Mouse (Mus musculus): ENCODE data around the gene Il13. TPM values are rescaled to one million over a fixed set of nuclear protein-coding genes. Genes with fewer than 3 reads are reported as not detected.
A peak's percentile ranks its signal among the peaks of the same experiment; 100 is the strongest.

The Il13 gene
- total RNA-seq (2017): not detected in 2 replicates

DNA sequence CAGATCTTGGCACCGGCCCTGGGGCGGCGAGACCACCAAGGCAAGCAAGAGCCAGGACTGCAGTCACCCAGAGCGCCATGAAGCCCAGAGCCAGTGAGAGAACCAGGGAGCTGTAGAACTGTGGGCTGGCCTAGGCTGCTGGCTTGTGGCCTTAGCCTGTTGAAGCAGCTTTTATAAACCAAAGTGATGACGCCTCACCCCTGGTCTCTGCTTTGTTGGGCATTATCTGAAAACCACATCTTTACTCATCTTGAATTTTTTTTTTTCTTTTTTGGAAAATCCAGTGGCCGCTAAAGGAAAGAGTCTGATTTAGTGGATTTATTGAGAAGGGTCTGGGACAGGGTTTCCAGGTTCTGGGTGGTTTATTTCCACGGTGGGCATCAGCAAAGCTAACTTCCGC is at the start of gene Il13:
Gene Il13 (minus strand): TSS at position 147 of the 400 bp plus-strand sequence.
- ATAC-seq (replicated peaks in 1 of 2; ENCODE audit: insufficient read depth in 1 of 2, low FRiP score in 2 of 2, low TSS enrichment in 1 of 2, low read depth in 1 of 2, poor library complexity in 2 of 2, severe bottlenecking in 2 of 2): no peak

DNA sequence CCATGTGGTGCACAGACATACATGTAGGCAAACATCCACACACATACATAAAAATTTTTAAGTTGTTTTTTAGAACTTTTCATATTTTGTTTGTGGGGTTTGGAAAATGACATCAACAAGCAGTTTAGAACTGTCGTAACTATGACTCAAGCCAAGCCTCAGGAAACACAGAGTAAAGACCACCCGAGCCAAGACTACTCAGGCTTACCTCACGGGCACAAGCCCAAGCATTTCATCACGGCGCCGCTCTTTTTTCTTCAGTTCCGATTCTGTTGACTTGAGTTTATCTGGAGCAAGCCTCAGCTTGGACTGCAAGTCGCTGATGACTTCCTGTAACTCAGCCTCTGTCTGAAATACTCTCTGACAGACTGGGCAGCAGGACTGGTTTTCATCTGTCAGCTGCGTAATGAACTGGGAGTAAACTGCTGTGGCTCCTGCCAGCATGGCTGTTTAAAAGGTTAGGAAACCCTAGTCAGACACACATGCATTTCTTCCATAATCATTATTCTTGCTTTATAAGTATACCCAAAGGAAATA is 48.6 kb upstream of the Il13 start:
- no peak for ATAC-seq (replicated peaks in 1 of 2; ENCODE audit: insufficient read depth in 1 of 2, low FRiP score in 2 of 2, low TSS enrichment in 1 of 2, low read depth in 1 of 2, poor library complexity in 2 of 2, severe bottlenecking in 2 of 2)

DNA sequence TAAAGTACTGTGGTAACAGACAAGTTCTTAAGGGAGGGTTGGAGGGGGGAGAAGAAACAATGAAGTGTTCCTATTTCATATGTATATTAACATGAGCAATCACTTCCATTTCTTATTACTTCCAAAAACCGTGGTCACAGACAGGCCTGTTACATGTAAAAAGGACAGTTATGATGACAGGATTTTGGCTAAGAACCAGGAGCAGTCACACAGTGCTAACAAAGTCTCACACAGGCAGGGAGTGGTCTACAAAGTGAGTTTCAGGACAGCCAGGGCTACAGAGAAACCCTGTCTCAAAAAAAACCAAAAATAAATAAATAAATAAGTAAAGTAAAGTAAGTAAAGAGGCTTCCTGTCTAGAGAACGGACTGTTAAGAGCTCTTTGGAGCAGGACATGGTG is 47.7 kb upstream of the Il13 start:
- ATAC-seq (replicated peaks in 1 of 2; ENCODE audit: insufficient read depth in 1 of 2, low FRiP score in 2 of 2, low TSS enrichment in 1 of 2, low read depth in 1 of 2, poor library complexity in 2 of 2, severe bottlenecking in 2 of 2): no peak

DNA sequence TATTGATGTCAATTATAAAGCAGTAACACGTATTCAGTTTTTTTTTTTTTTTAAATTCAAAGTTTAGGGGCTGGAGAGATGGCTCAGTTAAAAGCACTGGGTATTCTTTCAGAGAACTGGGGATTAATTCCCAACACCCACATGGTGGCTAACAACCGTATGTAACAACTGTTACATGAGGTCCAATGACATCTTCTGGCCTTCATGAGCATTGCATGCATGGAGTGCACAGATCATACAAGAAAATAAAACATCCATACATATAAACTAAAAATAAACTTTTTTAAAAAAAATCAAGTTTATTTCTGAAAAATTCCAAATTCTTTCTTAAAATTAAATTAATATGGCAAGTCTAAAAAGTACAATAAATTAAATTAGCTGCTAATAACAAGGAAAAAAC is 47.2 kb upstream of the Il13 start:
- no peak for ATAC-seq (replicated peaks in 1 of 2; ENCODE audit: insufficient read depth in 1 of 2, low FRiP score in 2 of 2, low TSS enrichment in 1 of 2, low read depth in 1 of 2, poor library complexity in 2 of 2, severe bottlenecking in 2 of 2)

DNA sequence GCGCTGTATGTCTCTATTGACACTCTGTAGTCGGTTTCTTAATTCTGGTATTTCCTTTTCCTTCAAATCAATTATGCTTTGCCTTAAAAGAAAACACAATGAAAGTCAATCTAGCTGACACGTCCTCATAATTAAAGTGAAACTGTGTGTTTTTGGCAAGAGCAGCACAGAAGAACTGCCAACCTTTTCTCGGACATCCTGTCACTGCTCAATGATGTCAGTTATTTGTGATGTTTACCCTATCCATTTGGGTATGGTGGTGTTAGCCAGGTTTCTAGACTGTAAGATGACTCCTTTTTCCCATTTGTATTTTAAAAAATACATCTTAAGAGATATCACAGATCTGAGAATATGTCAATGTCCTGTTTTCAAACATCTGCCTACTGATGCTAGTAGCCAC is 45.6 kb upstream of the Il13 start:
- ATAC-seq (replicated peaks in 1 of 2; ENCODE audit: insufficient read depth in 1 of 2, low FRiP score in 2 of 2, low TSS enrichment in 1 of 2, low read depth in 1 of 2, poor library complexity in 2 of 2, severe bottlenecking in 2 of 2): no peak

DNA sequence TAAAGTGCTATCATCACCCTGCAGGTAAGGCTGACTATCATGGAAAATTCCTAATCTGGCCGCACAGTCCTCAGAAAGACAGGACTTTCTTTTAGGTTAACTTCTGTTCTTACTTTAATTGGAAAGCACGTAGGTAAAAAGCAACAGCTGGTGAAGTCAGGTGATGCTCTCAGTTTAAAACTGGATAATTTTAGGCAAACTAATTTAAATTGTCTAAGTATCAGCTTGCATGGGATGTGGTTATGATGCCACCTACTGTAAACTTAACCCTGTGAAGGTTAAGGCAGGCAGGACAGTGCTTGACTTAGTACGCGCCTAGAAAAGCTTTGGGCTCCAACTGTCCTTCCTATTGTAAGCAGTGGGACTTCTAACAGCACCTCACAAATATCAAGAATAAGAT is 36.9 kb upstream of the Il13 start:
- no peak for ATAC-seq (replicated peaks in 1 of 2; ENCODE audit: insufficient read depth in 1 of 2, low FRiP score in 2 of 2, low TSS enrichment in 1 of 2, low read depth in 1 of 2, poor library complexity in 2 of 2, severe bottlenecking in 2 of 2)

DNA sequence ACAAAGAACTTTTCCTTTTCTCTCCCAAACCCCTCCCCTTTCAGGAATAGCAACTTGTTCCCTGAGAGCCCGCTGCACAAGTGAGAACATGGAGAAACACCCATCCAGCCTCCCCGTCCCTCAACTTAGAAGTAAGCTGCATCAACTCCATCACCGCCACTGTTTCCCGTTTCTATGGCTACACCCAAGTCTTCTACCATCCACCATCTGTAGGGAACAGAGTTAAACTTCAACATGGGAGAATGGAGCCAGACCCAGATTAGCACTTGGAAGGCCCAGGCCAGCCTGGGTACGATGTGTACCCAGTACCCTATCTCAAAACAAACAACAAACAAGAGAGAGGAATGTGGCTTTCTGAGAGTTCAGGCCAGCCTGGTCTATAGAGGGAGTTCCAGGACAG is 29.6 kb upstream of the Il13 start:
- no peak for ATAC-seq (replicated peaks in 1 of 2; ENCODE audit: insufficient read depth in 1 of 2, low FRiP score in 2 of 2, low TSS enrichment in 1 of 2, low read depth in 1 of 2, poor library complexity in 2 of 2, severe bottlenecking in 2 of 2)

DNA sequence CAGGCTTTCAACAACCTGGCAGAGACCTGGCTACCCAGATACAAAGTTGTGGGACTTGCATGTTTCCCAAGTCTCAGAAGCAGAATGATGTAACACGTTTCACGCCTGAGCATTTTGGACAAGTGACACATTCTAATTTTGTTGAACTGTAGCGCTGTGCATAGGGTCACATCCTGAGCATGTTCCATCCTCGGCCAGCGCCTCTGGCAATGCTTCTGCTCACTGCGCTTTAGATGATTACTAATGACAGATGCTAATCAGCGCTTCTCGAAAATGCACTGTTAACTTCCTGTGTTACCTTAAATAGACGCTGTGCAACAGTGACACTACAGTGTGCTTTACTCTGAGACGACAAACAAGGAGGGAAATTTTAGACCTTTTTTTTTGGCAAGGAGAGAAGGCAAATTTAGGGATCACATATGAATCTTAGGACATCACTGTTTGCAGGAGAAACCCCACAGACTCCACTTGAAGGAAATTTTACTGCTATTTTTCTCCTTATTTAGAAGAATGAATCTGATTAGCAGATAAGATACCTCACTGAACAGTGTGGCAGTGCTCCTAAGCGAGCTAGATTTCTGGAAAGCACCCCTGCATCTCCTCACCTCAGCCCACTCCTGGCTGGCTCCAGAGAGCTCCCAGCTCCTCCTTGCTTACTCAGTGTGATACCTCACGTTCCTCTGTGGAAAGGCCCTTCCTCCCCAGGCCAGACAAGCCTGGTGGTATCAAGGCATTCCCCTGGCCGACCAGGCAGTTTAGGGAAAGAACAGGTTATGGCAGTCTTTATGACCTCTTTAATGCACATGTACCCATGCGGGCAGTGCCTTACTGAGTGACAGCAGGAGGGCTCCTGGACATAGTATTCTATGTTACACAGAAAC is 28.5 kb upstream of the Il13 start:
- ATAC-seq (replicated peaks in 1 of 2; ENCODE audit: insufficient read depth in 1 of 2, low FRiP score in 2 of 2, low TSS enrichment in 1 of 2, low read depth in 1 of 2, poor library complexity in 2 of 2, severe bottlenecking in 2 of 2): no peak; a peak in 1 of 4 replicates

DNA sequence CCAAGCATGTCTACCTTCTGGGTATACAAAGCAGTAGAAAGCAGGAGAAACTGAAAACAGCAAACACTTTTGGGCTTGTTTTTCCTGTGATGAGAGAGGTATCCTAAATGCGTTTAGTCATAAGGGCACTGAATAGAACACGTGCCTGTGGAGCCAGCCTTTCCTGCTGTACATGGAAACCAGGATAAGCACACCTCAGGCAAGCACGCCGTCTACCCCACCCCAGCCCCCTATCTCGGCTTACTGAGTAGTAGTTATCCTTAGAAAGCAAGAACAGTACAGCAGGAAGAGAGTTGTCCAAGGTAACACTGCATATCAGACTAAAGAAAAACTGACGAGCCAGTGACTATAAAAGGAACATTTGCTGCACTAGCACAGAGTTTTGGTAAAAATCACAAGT is 23.3 kb upstream of the Il13 start:
- no peak for ATAC-seq (replicated peaks in 1 of 2; ENCODE audit: insufficient read depth in 1 of 2, low FRiP score in 2 of 2, low TSS enrichment in 1 of 2, low read depth in 1 of 2, poor library complexity in 2 of 2, severe bottlenecking in 2 of 2)

DNA sequence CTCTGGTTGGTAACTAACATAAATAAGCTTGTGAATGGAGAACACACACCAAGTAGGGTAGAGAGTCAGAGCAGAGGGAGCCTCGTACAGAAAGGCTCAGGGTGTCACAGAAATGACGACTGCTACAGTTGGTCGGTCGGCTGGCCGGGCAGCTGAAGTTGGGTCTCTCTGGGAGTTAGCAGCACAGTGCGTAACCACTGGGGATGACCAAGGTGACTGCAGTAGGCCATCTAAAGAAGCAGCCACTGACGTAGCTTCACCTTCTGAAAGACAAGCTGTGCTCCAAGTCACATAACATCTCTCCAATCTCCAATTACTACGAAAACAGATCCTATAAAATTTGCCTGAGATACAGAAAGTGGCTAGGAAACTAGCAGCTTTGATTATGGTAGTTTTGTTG is 22.9 kb upstream of the Il13 start:
- no peak for ATAC-seq (replicated peaks in 1 of 2; ENCODE audit: insufficient read depth in 1 of 2, low FRiP score in 2 of 2, low TSS enrichment in 1 of 2, low read depth in 1 of 2, poor library complexity in 2 of 2, severe bottlenecking in 2 of 2)

DNA sequence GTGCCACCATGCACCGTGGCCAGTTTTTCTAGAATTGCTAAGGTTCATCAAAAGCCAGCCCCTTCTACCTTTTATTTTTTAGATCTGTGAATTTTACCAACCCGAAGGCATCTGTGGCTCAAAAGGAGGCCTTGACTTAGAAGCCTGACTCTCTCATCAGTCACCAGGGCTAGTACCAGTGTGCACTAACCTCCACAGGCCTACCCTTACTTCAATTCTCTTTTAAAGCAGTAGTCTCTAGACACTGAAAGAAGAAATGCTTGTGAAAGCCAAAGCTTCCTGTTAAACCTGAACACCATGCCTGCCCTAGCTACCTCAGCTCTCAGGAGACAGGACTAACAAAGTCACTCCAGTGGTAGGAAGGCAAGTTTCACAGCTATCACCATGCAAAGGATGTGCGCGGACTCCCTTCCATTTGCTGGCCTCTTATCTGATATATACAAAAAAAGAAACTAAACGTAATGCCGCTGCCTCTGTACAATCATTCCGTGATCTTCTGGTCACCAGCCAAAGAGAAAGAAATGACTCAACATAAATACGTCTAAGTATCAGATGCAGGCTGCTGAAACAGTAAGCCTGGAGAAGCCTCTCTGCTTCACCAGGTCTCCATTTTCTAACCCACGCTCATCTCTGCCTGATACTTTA is 22.2 kb upstream of the Il13 start:
- ATAC-seq (replicated peaks in 1 of 2; ENCODE audit: insufficient read depth in 1 of 2, low FRiP score in 2 of 2, low TSS enrichment in 1 of 2, low read depth in 1 of 2, poor library complexity in 2 of 2, severe bottlenecking in 2 of 2): peak; percentile 40 to 54; a peak in 2 of 4 replicates

DNA sequence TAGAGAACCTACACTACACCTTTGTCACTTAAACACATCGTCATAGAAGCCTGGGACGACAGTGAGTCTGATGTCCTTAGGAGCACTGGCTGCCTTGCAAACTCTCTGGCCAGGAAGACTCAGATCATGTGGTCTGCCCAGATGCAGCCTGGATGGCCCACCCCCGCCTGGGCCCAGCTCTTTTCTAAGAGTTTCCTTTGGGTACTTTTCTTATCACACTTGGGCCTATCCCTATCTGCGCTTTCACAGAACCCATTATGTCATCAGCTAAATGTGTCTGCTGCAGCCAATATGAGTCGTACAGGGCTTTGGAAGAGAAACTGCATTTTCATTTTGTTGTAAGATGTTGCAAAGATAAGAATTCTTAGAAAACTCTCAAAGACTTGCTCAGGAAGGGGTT is 20.5 kb upstream of the Il13 start:
- ATAC-seq (replicated peaks in 1 of 2; ENCODE audit: insufficient read depth in 1 of 2, low FRiP score in 2 of 2, low TSS enrichment in 1 of 2, low read depth in 1 of 2, poor library complexity in 2 of 2, severe bottlenecking in 2 of 2): peak; percentile 53 to 71

DNA sequence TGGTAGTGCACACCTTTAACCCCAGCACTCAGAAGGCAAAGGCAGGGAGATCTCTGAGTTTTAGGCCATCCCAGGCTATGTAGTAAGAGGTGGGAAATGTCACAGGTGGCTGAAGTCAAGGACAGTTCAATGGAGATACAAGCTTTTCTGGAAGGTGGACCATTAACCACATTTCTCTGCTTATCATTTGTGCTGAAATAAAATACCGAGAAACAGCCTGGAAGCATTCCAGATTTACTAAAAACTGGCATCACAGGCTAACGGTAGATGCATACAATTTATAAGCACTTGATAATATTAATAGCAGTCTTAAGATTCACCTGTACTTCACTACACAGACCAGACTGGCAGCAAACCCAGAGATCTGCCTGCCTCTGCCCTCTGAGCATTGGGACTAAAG is 17.9 kb upstream of the Il13 start:
- ATAC-seq (replicated peaks in 1 of 2; ENCODE audit: insufficient read depth in 1 of 2, low FRiP score in 2 of 2, low TSS enrichment in 1 of 2, low read depth in 1 of 2, poor library complexity in 2 of 2, severe bottlenecking in 2 of 2): no peak

DNA sequence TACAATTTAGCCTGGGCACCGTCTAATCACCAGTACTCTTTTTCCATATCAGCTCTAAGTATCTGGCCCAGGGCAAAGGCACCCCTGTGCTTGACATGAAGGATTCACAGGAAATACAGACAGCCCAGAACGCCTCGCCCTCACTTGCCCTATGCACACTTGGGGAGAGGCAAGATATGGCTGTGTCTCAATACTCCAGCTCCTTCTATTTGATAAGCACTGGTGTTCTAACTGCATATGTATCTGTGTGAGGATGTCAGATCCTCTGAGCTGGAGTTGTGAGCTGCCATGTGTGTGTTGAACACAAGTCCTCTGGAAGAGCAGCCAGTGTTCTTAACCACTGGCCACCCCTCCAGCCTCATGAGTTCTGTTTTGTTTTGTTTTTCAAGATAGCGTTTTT is 16.9 kb upstream of the Il13 start:
- ATAC-seq (replicated peaks in 1 of 2; ENCODE audit: insufficient read depth in 1 of 2, low FRiP score in 2 of 2, low TSS enrichment in 1 of 2, low read depth in 1 of 2, poor library complexity in 2 of 2, severe bottlenecking in 2 of 2): no peak

DNA sequence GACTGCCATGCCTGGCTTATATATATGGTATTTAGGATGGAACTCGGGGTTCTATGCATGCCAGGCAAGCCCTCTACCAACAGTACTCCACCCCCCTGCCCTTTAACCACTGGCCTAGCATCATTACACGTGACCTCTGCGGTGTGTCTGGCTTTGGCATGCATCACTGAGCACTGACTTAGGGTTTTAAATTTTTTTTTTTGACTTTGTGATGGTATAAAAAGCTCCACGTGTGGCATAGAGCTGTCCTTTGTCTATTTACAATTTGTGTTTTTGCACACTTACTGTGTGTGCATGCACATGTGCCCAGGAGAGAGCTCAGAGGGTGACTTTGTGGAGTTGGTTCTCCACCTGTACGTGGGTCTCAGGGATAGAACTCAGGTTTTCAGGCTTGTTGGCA is 9.5 kb upstream of the Il13 start:
- no peak for ATAC-seq (replicated peaks in 1 of 2; ENCODE audit: insufficient read depth in 1 of 2, low FRiP score in 2 of 2, low TSS enrichment in 1 of 2, low read depth in 1 of 2, poor library complexity in 2 of 2, severe bottlenecking in 2 of 2)

DNA sequence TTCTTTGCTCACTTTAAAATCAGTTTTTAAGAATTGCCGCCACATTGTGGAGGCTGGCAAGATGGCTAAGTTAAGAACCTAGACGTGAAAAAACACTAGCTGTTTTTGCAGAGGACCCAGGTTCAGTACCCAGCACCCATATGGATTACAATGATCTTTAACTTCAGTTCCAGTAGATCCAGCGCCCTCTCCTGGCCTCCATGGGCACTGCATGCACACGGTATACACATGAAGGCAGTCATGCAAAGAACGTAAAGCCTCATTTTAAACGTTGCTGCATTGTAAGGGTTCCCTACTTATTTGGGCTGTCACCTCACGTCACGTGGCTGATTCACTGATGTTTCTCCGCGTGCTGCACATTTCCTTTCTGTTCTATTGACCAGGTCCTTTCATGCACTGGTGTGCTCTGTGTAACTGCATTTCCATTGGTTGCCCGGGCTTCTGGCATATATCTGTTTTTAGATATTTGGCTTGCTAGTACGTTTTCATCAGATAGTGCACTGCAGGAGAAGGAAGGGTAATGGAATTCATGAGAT is 8.3 kb upstream of the Il13 start:
- ATAC-seq (replicated peaks in 1 of 2; ENCODE audit: insufficient read depth in 1 of 2, low FRiP score in 2 of 2, low TSS enrichment in 1 of 2, low read depth in 1 of 2, poor library complexity in 2 of 2, severe bottlenecking in 2 of 2): no peak

DNA sequence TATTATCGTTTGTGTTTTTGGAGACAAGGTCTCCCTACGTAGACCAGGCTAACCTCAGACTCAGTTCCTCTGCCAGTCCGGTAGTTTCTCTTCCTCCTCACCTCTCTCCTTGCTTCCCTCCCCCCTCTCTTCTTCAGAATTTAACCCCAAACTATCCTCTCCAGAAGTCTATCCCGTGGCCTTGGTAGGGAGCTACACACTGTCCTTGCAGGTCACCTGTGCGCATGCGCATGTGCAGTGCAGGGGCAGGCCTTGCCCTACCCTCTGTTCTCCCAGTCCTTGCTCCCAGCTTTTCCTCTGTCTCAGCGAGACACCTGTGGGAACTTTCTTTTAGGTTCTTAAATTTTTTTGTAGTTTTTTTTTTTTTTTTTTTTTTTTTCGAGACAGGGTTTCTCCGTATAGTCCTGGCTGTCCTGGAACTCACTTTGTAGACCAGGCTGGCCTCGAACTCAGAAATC is 3.3 kb upstream of the Il13 start:
- ATAC-seq (replicated peaks in 1 of 2; ENCODE audit: insufficient read depth in 1 of 2, low FRiP score in 2 of 2, low TSS enrichment in 1 of 2, low read depth in 1 of 2, poor library complexity in 2 of 2, severe bottlenecking in 2 of 2): no peak

Measured in hematopoietic stem cell, adult 5-6 weeks (primary cell).